Mouse (Mus musculus): ENCODE measurements around the gene Telo2. TPM values are rescaled to one million over a fixed set of nuclear protein-coding genes. Genes with fewer than 3 reads are reported as not detected.
A peak's percentile ranks its signal among the peaks of the same experiment; 100 is the strongest.
"Not testable (repeated sequence)": the region's sequence is repeated elsewhere in the genome, so short reads cannot be mapped to it uniquely, and the experiment has no call there.

Gene Telo2
- total RNA-seq (2021) = 10 to 100 TPM; 17.6 to 30.4 TPM
- long read RNA-seq, experiment 1, transcript Telo2-202 (21 exons, 3,530 nt) = major isoform, 10 of 21 reads
- long read RNA-seq, experiment 1, partial matches to known transcripts = 4 of 21 reads
- long read RNA-seq, experiment 1, other reads (novel, unspliced or antisense) = 5 of 21 reads
- long read RNA-seq, experiment 2, transcript Telo2-202 (21 exons, 3,530 nt) = major isoform, 9 of 16 reads
- long read RNA-seq, experiment 2, partial matches to known transcripts = 3 of 16 reads
- long read RNA-seq, experiment 2, other reads (novel, unspliced or antisense) = 4 of 16 reads

DNA sequence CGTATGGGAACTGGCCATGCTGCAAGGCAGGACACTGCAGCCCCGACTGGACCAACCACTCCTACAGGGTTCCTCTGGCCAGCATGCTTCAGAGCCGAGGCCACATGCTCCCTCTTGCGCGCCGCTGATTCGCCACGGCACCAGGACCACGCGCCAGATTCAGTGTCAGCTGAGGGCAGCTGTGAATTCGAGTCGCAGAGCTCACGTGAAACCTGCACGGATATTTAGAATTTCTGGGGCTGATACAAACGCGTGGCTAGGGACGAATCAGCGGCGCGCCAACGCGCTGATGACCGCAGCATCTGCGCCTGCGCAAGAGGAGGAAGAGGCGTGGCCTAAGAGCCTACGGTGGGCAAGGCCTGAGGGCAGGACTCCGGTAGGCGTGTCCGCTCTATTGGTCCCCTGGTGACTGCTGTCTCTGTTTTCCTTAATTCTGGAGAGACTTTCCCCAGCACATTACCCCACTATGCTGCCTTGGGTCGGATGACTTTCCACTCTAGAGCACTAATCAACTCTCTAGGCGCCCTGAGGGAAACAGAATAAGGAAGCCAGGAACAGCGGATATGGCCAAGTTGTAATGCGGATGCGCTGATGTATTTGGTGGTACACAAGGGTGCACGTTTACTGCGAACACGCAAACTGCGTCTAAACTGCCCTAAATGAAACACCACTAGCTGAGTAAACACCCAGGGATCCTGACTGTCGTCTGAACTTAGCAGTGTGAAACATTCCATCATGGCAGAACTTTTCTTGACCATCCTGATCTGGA, at the start of gene Telo2:
Gene Telo2 (minus strand): TSS at position 304 of the 769 bp plus-strand sequence.
- peak; percentile 96 for DNase-seq

- DNase-seq = no peak
These were observed 49.0 kb upstream of the Telo2 start for GRCm38 (mm10) chr17:25164770-25165169.

- no peak for DNase-seq
These were observed 47.6 kb upstream of the Telo2 start for GRCm38 (mm10) chr17:25163387-25163786.

GRCm38 (mm10) chr17:25162161-25162560, 46.4 kb upstream of the Telo2 start, which contains the start of gene Ccdc154:
Gene Ccdc154 (plus strand): TSS chr17:25162461.
- no peak for DNase-seq

- no peak for DNase-seq
These were observed 24.2 kb upstream of the Telo2 start for GRCm38 (mm10) chr17:25139960-25140359.

DNA sequence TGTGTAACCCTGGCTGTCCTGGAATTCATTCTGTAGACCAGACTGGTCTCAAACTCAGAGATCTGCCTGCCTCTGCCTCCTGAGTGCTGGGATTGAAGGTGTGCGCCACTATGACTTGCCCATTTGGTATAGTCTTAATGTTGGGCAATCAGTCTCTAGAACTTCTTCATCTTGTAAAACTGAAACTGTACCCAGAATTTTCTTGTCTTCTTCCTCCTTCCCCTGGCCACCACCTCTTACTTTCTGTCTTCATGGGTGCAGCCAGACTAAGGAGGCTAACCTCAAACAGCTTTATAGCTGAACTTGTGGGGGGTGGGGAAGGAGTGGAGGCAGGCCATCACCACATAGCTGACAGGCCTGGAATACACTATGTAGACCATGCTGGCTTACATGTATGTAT, 23.0 kb upstream of the Telo2 start:
- no peak for DNase-seq

GRCm38 (mm10) chr17:25135622-25136021, 19.9 kb upstream of the Telo2 start:
- no peak for DNase-seq

DNA sequence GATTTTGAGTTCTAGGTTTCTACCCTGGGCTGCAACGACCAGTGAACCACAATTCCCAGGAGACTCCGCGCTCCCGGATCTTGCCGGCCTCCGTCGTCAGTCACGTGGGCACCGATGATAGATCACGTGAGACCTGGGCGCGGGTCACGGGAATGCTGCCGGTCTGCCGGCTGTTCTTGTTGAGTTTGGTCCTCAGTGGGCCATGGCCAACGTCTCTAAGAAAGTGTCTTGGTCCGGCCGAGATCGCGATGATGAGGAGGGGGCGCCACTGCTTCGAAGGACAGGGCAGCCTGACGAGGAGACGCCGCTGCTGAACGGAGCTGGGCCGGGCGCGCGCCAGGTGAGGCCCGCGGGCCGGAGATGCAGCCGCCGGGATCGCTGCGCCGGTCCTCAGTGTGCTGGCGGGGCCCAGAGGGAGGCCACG, 17.5 kb upstream of the Telo2 start, which contains the start of gene Clcn7:
Gene Clcn7 (plus strand): TSS at position 117 of the 424 bp plus-strand sequence.
- peak; percentile 96 for DNase-seq

DNA sequence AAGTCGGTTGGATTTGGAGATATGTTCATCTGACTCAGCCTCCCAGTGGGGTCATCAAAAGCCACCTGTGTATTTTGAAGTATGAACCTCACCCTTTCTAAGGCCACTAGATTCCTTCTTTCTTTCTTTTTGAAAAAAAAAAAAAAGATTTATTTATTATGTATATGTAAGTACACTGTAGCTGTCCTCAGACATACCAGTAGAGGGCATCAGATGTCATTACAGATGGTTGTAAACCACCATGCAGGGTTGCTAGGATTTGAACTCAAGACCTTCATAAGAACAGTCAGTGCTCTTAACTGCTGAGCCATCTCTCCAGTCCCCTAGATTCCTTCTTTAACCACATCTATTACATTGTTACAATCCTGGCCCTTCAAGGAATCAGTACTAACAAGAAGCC, 14.3 kb upstream of the Telo2 start:
- DNase-seq = no peak

- DNase-seq = peak; percentile 13
These were observed 11.9 kb upstream of the Telo2 start for GRCm38 (mm10) chr17:25127681-25128080.

GRCm38 (mm10) chr17:25127079-25127478, 11.3 kb upstream of the Telo2 start:
- DNase-seq = peak; percentile 63

DNA sequence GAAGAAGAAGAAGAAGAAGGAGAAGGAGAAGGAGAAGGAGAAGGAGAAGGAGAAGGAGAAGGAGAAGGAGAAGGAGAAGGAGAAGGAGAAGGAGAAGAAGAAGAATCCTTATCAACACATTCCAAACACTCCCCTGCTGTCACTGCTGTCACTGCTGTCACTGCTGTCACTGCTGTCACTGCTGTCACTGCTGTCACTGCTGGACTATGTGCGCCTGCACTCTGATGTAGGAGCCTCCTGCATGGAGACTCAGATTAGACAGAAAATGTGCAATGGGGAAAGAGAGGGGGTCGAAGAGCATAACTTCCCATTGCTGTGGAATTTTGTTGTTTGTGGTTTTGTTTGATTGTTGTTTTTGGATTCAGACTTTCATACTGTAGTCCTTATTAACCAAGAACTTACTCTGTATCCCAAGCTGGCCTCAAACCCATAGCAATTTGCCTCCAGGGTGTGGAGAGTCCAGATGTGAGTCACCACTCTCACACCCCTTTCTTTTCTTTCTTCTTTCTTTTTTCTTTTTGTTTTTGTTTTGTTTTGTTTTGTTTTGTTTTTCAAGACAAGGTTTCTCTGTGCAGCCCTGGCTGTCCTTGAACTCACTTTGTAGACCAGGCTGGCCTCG, 9.8 kb upstream of the Telo2 start:
- not testable (repeated sequence) for DNase-seq

- DNase-seq = no peak
These were observed 8.2 kb upstream of the Telo2 start for GRCm38 (mm10) chr17:25123979-25124378.

GRCm38 (mm10) chr17:25120406-25120805, 4.6 kb upstream of the Telo2 start, which contains the start of gene Ptx4:
Gene Ptx4 (plus strand): TSS chr17:25120760.
- DNase-seq = no peak

DNA sequence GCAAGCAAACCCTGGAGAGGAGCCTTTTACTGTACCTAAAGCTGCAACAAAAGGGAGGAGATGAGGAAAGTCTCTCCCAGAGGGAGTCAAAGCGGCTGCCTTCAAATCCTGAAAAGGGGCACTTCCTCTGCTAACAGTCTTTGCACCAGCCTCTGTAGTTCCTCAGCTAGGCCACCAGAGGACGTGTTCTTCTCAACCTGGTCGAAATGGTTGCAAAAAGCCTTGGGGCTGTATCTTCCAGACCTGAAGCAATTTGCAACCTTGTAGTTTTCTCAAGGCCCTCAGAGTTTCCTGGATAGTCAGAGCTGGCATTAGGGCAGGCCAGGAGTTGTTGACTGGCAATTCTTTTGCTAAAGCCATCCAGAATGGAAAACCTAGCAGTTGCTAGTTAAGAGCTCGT, 1.5 kb upstream of the Telo2 start:
- peak; percentile 61 for DNase-seq

DNA sequence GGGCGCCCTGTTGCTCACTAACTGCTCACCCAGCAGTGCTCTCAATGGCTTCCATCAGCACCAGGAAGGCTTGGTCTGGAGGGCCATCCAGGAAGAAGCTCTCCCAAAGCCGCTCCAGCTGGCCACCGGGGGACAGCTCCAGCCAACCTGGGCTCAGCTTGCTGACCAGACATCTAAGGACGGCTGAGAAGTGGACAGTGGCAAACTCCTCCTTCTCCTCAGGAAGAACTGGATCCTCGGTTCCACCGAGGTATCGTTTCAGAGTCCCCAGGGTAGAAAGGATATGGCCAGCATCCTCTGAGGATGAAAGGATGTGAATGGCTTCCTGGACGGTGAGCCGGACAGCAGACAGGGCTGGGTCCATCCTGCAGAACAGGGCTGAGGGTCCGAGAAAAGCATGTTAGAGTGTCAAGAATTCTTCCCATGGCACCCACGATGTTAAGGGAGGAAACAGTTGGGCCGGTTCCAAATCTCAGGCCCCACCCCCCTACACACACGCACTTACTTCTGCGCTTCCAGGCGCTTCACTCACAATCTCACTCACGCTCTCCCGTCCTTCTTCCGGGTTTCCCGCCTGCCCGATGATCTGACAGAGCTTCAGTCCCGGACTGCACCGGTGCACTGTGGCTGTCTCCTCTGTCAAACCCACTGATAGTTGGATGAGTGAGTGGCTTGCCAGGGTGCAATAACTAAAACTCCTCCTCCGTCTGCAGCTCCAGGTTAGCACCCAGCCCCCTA, 690 bp downstream of the Telo2 start:
- no peak for DNase-seq

- DNase-seq = no peak
These were observed 3.4 kb downstream of the Telo2 start for GRCm38 (mm10) chr17:25112423-25112810.

GRCm38 (mm10) chr17:25111739-25112422, 3.9 kb downstream of the Telo2 start:
- DNase-seq = peak; percentile 77

DNA sequence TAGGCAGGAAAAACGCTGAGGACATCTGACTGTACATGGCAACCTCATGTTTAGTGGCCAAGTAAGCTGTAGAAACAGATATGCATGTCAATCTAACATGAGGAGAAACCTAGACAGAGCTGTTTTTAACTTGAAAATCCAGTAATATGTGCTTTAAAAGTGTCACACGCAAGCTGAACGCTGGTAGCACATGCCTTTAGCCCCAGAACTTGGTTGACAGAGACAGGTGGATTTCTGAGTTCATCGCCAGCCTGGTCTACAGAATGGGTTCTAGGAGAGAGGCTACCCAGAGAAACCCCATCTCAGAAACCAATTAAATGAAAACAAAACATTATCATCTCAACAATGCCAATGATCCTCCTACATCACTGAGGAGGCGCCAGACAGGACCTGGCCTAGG, 4.5 kb downstream of the Telo2 start:
- no peak for DNase-seq

- no peak for DNase-seq
These were observed 5.2 kb downstream of the Telo2 start for GRCm38 (mm10) chr17:25110590-25110989.

DNA sequence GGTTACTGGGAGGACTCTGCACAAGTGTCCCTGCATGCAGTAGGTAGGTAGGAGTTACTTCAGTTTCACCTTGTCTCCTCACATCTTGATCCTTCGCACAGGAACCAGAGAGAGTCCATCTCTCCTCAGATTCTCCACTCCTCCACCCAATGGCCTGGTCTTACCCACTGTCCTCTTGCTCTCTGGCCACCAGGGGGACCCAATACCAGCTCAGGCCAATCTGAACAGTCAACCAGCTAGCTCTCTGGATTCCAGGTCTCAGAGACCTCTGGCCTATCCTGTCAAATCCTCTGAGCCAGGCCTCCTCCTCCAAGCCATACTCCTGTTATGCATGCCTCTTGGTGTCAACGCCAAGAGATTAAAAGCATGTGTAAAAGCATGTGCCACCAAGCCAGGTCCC, 6.2 kb downstream of the Telo2 start:
- peak; percentile 68 for DNase-seq

DNA sequence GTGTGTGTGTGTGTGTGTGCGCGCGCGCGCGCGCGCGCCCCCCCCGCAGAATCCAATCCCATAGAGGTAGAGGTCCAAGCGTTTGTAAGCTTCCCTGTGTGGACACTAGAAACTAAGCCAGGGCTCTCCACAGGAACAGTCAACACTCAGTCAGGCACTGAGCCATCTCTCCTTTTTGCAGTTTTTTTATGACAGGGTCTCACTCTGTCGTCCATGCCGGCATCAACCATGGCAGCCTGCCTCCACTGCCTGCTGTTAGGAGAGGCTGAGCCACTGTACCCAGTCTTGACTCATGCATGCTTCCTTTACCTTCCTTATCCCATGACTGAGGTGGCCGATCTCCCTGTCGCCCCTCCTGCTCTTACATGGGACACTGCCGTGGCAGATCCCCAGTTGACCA, 8.0 kb downstream of the Telo2 start:
- no peak for DNase-seq
